In the genomic region with DNA sequence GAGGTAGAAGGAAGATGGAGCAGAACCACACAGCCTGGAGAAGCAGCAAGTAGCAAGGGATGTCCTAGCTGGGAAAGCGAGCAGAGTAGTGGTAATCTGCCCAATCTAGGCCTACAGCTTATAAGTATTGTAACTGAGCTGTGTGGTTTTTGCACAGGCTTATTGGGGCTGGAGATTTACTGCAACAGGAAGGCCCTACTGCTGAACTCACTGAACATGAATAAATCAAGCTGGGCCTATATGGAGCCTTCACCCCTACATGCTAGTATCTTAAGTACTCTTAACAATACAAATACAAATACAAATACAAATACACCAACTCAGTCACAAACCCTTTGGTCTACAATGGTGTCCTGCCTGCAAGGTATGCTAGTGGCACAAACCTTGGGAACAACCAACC, we compare ENCODE assay signal across 34 mouse cellular contexts.
"Had no signal": no experiment of that assay in that cellular context is flagged by ENCODE, and none has a peak within 500 bp of the region (broad histone marks: within the 10 kb centered on the region; RNA-seq: fewer than 3 reads in every experiment).

No protein-coding gene starts in this region.

- H3K9me3 ChIP-seq: heart, embryonic 10.5 days; heart, embryonic 12.5 days; heart, embryonic 13.5 days; heart, embryonic 15.5 days; hindbrain, embryonic 10.5 days; hindbrain, embryonic 12.5 days; hindbrain, embryonic 13.5 days; hindbrain, embryonic 15.5 days; intestine, embryonic 15.5 days had no signal

- H3K27me3 ChIP-seq: heart, embryonic 12.5 days; heart, embryonic 13.5 days; heart, embryonic 15.5 days; hindbrain, embryonic 12.5 days; hindbrain, embryonic 13.5 days; hindbrain, embryonic 15.5 days; intestine, embryonic 15.5 days had no signal

- ATAC-seq: hindbrain, embryonic 16.5 days; hindbrain, postnatal 0 days; inflammation-experienced regulatory T-cells, adult 6 months; intestine, embryonic 15.5 days; intestine, embryonic 16.5 days; intestine, postnatal 0 days had no signal

- H3K27ac ChIP-seq: heart, adult 2 months; heart, embryonic 10.5 days; heart, embryonic 13.5 days; heart, embryonic 15.5 days; hindbrain, embryonic 10.5 days; hindbrain, embryonic 12.5 days; hindbrain, embryonic 13.5 days; hindbrain, embryonic 14.5 days; hindbrain, embryonic 15.5 days; hindbrain, postnatal 0 days; intestine, embryonic 15.5 days; layer of hippocampus, adult 2 months; left cerebral cortex, adult 2 months had no signal

- H3K9ac ChIP-seq: heart, embryonic 12.5 days; heart, embryonic 13.5 days; heart, embryonic 15.5 days; hindbrain, embryonic 12.5 days; hindbrain, embryonic 13.5 days; hindbrain, embryonic 14.5 days; hindbrain, embryonic 15.5 days; intestine, embryonic 15.5 days had no signal

- DNase-seq: heart, adult 18-20 months; heart, adult 2 months; heart, postnatal 10 days; heart, postnatal 14 days; heart, postnatal 36 days; heart, postnatal 4 days; kidney, adult 11 months; kidney, adult 18-20 months; kidney, adult 8-10 months; kidney, adult 9 months; kidney, postnatal 10 days; kidney, postnatal 14 days; kidney, postnatal 25 days; kidney, postnatal 36 days; layer of hippocampus, adult 9-11 months; layer of hippocampus, postnatal 36 days had no signal

- H3K36me3 ChIP-seq: heart, embryonic 15.5 days; hindbrain, embryonic 12.5 days; hindbrain, embryonic 13.5 days; hindbrain, embryonic 15.5 days; intestine, embryonic 15.5 days had no signal

- H3K4me3 ChIP-seq: heart, adult 2 months; heart, embryonic 10.5 days; heart, embryonic 12.5 days; heart, embryonic 13.5 days; heart, embryonic 15.5 days; hindbrain, embryonic 10.5 days; hindbrain, embryonic 12.5 days; hindbrain, embryonic 13.5 days; hindbrain, embryonic 15.5 days; intestine, embryonic 15.5 days; layer of hippocampus, adult 2 months; left cerebral cortex, adult 2 months had no signal

- H3K4me2 ChIP-seq: heart, embryonic 11.5 days; heart, embryonic 12.5 days; heart, embryonic 13.5 days; heart, embryonic 15.5 days; hindbrain, embryonic 12.5 days; hindbrain, embryonic 13.5 days; hindbrain, embryonic 14.5 days; hindbrain, embryonic 15.5 days; intestine, embryonic 15.5 days had no signal
